Mouse (Mus musculus) telencephalon, adult 2 months (tissue): Measurements from ENCODE around the gene Pcbp4.

Experiments used
- DNase-seq: peaks from one replicate; pipeline ENCODE4 v3.0.0-alpha.2; 2011; ENCODE audit warnings: low read depth, low spot score

Pcbp4 gene

GRCm38 (mm10) chr9:106453271-106454070 is at the start of gene Pcbp4:
TSS of gene Pcbp4 (plus strand) at chr9:106453291.
- no peak for DNase-seq

DNA sequence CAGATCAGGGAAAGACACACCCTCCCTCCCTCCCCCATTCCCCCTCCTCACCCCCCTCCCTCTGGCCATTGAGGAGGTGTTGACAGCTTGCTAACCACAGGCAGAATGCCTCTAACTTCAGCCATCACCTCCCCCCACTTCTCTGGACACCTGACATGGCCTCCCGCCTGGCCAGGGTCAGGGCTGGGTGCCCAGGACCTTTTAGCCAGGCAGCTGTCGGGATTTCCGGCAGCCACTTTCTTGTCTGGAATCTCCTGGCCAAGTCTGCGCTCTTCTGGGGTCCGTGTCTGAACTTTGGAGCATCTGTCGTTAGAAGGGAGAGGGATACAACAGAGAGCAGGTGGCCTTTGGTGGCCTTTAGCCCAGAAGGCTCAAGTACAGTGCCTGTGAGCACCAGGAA is 47.8 kb upstream of the Pcbp4 start:
- no peak for DNase-seq

GRCm38 (mm10) chr9:106406443-106407078 is 46.5 kb upstream of the Pcbp4 start:
- peak; percentile 55 for DNase-seq

DNA sequence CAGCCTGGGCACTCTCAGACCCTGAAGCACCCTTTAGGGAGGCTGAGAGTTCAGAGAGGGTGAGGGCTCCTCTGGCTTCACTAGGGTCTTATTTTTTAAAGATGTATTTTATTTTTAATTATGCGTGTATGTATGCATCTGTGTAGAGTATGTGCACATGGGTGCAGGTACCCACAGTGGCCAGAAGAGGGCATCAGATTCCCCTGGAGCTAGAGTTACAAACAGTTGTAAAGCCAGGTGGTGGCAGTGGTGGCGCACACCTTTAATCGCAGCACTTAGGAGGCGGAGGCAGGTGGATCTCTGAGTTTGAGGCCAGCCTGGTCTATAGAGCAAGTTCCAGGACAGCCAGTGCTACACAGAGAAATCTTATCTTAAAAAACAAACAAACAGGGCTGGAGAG is 44.0 kb upstream of the Pcbp4 start:
- no peak for DNase-seq

- DNase-seq, result no peak
Measured at GRCm38 (mm10) chr9:106410086-106410650, 42.9 kb upstream of the Pcbp4 start.

GRCm38 (mm10) chr9:106411091-106411594 is 41.9 kb upstream of the Pcbp4 start:
- peak; percentile 73 for DNase-seq

GRCm38 (mm10) chr9:106411729-106412128 is 41.4 kb upstream of the Pcbp4 start:
- no peak for DNase-seq

GRCm38 (mm10) chr9:106412210-106412609 is 40.9 kb upstream of the Pcbp4 start:
- no peak for DNase-seq

GRCm38 (mm10) chr9:106413606-106414005 is 39.5 kb upstream of the Pcbp4 start:
- no peak for DNase-seq

DNA sequence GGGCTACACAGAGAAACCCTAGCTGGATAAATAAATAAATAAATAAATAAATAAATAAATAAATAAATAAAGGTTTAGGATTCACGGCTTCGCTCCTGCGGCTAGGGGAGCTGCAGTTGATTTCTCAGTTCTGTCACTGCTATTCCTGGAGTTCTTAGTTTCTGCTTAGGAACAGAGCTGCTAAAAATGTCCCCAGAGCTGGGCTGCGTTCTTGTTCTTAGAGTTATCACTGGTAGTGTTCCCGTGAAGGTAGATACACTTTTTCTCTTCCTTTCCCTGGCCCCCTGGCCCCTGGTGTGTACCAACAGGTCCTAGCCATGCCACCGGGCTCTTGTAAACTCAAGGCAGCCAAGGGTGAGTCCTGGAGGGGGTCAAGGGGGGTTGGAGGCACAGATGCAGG is 36.3 kb upstream of the Pcbp4 start:
- DNase-seq, result no peak

- peak; percentile 96 for DNase-seq
Measured at GRCm38 (mm10) chr9:106417841-106418625, 35.1 kb upstream of the Pcbp4 start.

DNA sequence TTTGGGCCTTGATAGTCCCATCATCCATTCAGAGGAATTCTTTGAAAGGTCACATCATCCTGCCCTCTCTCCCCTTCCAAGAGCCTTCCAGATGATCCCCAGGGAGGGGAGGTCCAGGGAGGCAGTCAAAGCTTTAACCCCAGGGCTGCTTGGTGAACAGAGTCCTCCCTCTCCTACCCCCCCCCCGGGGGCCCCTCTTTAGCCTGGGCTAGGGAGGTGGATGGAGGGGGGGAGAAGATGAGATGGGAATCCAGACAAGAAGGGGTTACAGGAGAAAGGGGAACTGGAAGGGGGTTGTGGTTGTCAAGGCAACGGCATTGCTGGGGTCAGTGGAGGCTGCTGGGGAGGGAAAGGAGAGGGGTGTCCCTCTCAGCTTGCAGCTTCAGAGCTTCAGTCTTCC is 32.5 kb upstream of the Pcbp4 start:
- no peak for DNase-seq

- DNase-seq, result no peak
Measured at GRCm38 (mm10) chr9:106421033-106421864, 31.8 kb upstream of the Pcbp4 start.

- no peak for DNase-seq
Measured at GRCm38 (mm10) chr9:106421865-106422160, 31.3 kb upstream of the Pcbp4 start.

- no peak for DNase-seq
Measured at GRCm38 (mm10) chr9:106428719-106429220, 24.3 kb upstream of the Pcbp4 start.

GRCm38 (mm10) chr9:106429221-106430014 is 23.7 kb upstream of the Pcbp4 start, which contains the start of gene Rpl29:
TSS of gene Rpl29 (plus strand) at chr9:106429454.
- DNase-seq, result peak; percentile 96

DNA sequence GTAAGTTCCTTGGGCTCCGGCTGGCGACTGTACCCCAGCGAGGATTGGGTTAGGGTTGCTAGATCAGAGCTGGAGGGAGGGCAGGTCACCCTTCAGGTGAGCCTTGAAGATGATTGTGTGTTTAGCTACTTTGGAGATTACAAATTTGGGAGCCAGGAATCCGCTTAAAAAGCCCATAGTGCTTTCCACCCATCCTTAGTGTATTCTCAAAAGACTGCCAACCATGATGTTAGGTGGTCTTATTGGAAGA is 23.2 kb upstream of the Pcbp4 start:
- DNase-seq, result no peak

GRCm38 (mm10) chr9:106433389-106433788 is 19.7 kb upstream of the Pcbp4 start:
- no peak for DNase-seq

DNA sequence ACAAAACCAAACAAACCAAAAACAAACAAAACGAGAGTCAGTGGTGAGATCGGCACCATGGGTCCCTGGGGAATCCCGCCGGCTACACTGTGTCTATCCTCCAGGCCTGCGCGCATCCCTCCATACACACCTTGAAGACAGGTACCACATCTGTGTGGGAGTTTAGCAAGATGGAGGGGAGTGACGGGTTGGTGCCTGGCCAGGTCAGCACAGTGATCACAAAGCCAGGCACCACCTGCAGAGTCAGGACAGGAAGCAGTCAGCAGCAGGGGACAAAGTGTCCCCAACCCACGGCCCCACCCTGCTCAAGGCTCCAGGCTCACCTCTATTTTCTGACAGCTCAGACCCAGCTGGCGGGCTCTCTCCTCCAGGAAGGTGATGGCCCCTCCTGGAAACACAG is 16.5 kb upstream of the Pcbp4 start:
- no peak for DNase-seq

- no peak for DNase-seq
Measured at GRCm38 (mm10) chr9:106442680-106443079, 10.4 kb upstream of the Pcbp4 start.
